Mouse (Mus musculus): ENCODE results near the gene Ubr2.

Gene Ubr2

GRCm38 (mm10) chr17:46879841-46880311 is 130.5 kb downstream of the Ubr2 start:
- DNase-seq = no peak

Data from right cerebral cortex, postnatal 4 days (tissue).